Mouse (Mus musculus) brown adipose tissue, adult 24 weeks (tissue): ENCODE measurements around the gene Cdc7. TPM values are rescaled to one million over a fixed set of nuclear protein-coding genes. Genes with fewer than 3 reads are reported as not detected.
A peak's percentile ranks its signal among the peaks of the same experiment; 100 is the strongest.
"Not testable (repeated sequence)": the region's sequence is repeated elsewhere in the genome, so short reads cannot be mapped to it uniquely, and the experiment has no call there.

ENCODE experiments used
- H3K27ac ChIP-seq: fragments of 200-500 bp; replicated peaks from 2 replicates; pipeline ENCODE4 v1.5.1; 2012; ENCODE audit warnings: low read depth, mild to moderate bottlenecking, low read length
- H3K4me1 ChIP-seq: fragments of 200-500 bp; 2 replicates; pipeline ENCODE4 v1.6.1; 2012; ENCODE audit warnings: low read length, mixed read lengths; ENCODE audit not compliant: control insufficient read depth, insufficient read depth, insufficient read length
- H3K4me3 ChIP-seq: fragments of 200-500 bp; 2 replicates; pipeline ENCODE4 v1.5.1; 2012; ENCODE audit warnings: low read depth, mild to moderate bottlenecking, low read length, moderate library complexity; ENCODE audit not compliant: insufficient read depth
- polyA plus RNA-seq: library from polyadenylated mRNA; stranded (reverse); fragments of >200 nt; gene quantifications from 2 replicates; pipeline ENCODE4 v1.2.4, GENCODE M21; 2012; ENCODE audit not compliant: missing spikeins, insufficient read depth, insufficient read length

Cdc7 gene
- polyA plus RNA-seq, 1 experiment = 1.4 TPM

DNA sequence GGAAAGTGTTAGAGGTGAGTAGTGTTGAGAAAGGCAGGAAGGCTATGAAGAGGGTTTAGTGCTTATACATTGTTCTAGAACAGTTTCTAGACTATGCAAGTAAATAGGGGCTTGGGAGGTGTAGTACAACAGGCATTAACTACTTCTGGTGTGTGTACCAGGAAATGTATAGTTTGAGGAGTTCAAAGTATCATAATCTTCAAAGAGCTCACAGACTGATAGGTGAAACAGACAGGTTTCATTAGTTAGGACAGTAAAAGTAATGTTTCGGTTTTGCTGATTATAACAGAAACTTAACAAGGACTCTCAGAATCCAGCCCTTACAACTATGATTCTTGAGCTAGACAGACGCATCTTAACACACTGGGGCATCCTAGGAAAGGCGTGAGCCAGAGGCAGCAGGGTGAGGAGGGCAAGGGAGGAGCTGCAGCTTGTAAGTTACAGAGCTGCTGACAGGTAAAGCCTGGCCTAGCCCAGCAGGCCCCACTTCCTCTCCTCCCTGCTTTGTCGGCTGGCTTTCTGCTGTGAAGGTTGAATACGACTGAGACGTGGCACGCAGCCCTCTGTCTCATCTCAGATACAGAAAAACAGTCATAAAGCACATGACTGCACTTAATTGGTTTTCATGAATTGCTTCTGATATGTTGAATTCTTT is 18.3 kb downstream of the Cdc7 start:
- H3K4me3 ChIP-seq = no peak overlapping the region
- H3K4me1 ChIP-seq = no peaks in the 10 kb centered on the region
- no peak overlapping the region for H3K27ac ChIP-seq

DNA sequence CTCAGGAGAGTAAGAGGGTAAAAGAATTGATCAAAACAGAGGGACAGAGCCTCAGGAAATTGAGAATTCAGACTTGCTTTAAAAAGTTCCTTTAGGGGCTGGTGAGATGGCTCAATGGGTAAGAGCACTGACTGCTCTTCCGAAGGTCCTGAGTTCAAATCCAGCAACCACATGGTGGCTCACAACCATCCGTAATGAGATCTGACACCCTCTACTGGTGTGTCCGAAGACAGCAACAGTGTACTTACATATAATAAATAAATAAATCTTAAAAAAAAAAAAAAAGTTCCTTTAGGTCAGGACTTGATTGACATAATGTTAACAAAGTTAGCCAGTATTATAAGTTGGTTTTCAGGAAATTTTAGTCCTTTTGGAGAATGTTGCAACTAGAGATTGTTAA is 20.8 kb downstream of the Cdc7 start:
- H3K4me3 ChIP-seq, H3K27ac ChIP-seq, H3K4me1 ChIP-seq: not testable (repeated sequence)

DNA sequence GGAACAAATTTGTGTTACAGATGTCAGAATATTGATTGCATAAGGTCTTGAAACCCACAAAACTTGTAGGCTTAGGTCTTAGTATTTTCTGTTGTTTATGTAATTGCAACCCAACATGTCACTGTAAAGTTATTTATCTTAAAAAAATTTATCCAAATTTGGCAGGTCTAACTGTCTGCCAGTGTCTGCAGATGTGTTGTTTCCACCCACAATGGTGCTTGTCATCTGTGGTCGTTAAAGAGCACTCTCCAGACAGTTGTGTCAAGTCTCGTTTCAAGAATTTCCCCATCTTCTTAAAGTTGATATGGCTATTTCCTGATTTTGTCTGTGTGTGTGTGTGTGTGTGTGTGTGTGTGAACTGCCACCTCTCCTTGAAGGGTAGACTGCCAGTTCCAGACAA is 21.5 kb downstream of the Cdc7 start:
- Histone ChIP-seq H3K27ac (0 out of 2 replicates have a peak overlapping the region, but pooled peaks have one; percentile 8), H3K4me1 (no peaks in the 10 kb centered on the region), H3K4me3 (no peak overlapping the region)

DNA sequence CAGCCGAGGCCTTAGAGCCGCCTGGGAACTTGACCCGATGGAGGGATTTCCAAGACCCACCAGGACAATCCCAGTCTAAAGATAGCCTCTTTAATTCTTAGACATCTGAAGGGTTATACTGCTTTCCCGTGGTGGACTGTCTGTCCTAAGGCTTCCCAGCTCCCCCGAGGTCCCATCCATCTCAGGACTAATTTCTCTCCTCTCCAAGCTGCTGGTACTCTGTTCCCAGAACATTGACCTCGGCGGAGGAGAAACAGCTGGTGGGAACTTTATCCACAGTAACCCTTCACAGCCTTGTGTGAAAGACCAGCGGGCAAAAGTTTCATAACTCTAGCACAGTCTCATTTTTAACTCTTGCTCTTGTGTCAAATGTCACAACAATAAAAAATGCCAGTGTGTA is 25.1 kb downstream of the Cdc7 start:
- H3K4me3 ChIP-seq = no peak overlapping the region
- peaks cover 3% of the 10 kb centered on the region; the same call in 1 of the 2 replicates for H3K4me1 ChIP-seq
- H3K27ac ChIP-seq = peak overlapping the region; percentile 50

DNA sequence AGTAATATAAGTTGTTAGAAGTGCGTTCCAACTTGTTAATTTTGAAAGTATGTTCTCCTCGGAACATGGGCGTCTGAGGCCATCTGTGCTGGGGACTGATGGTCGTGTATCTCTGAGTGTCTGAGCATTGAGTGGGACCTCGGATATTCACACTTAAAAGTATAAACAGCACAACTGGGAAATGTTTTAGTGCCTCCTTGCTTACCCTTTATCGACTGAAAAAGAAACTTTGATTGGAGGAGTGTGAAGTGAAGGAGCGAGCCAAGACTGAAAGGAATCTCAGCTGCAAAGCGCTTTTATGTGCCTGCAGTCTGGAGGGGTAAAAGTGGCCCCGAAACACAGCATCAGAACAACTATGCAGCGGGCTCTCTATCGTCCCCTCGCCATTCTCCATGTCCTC is 25.7 kb downstream of the Cdc7 start:
- H3K4me3 ChIP-seq = no peak overlapping the region
- H3K4me1 ChIP-seq = peaks cover 3% of the 10 kb centered on the region; the same call in 1 of the 2 replicates
- peak overlapping the region; percentile 67 for H3K27ac ChIP-seq

DNA sequence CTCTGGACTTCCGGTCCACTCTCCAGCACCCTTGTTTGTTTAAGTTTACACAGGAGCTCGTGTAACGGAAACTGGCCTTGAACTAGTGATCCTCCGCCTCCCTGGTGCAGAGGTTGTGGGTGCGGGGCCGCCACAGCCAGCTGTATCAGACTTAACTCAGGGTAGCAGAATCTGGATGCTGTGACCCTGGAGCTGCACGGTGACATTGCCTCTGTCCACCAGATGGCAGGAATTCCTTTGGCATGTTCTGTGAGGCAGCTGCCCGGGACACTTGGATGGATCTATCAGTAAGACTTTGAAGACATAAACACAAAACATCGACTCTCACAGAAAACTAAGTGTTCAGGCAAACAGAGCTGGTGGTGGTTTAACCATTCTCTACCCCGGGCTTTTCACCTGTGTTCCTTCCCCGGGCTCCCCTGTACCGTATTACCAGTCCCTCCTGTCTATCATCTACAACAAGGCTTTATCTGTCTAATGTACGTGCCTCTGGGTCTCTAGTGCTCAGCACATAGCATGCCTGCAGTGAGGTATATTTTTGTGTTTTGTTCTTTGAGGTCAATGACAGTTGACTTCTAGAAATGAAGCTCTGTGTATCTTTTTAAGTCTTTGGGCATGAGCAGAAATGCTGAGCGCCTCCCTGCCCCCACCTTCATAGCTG is 26.6 kb downstream of the Cdc7 start:
- Histone ChIP-seq H3K4me3 (no peak overlapping the region), H3K4me1 (peaks cover 3% of the 10 kb centered on the region; the same call in 1 of the 2 replicates), H3K27ac (peak overlapping the region; percentile 85)

DNA sequence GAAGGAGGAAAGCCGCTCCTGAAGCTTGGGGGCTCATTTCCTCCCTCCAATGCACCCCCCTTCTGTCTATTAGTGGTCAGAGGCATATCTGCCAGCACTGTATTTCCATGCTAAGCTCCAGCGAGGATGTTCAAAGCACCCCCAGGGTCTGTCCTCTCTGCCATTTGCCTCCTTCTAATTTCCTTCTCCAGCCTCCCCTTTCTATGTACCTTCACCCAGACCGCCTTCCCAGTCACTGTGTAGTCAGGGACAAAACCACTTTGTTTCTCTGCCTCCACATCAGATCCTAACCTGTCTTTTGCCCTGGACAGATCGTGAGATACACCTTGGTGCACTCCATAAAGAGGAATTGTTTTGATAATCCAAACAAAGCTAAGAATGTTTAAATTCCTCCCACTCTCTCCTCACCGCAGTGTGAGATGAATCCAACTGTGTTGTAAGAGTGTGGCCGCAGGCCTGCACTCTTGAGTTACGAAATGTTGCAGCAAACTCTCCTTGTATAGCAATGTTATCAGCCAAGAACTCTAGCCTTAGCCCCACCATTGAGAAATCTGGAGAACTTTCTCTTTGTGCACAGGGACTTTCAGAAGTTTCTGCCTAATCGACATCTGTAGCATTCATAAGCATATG is 27.3 kb downstream of the Cdc7 start:
- no peak overlapping the region for H3K4me3 ChIP-seq
- H3K4me1 ChIP-seq = peaks cover 3% of the 10 kb centered on the region; the same call in 1 of the 2 replicates

DNA sequence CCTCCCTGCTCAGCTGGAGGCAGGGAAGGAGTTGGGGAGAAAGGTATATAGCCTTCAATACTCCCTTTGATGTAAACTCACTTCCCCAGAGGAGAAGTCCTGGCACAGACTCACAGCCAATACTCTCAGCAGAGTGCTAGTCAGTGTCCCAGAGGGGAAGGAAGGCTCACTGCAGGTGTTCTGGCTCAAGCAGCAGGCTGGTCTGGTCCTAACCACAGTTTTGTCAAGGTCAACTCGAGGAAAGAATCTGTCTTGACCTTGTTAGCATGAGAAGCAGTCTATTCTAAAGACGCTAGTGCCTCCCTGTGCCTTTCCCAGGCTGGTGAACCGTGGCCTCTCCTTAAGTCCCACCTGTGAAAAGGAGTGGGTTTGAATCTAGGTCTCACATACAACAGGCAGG is 30.6 kb downstream of the Cdc7 start:
- Histone ChIP-seq H3K4me3 (no peak overlapping the region), H3K27ac (no peak overlapping the region; the same call in 1 of the 2 replicates), H3K4me1 (peaks cover 3% of the 10 kb centered on the region; the same call in 1 of the 2 replicates)

More for the DNA sequence above, 27.3 kb downstream of the Cdc7 start:
- H3K27ac ChIP-seq = peak overlapping the region; percentile 85

DNA sequence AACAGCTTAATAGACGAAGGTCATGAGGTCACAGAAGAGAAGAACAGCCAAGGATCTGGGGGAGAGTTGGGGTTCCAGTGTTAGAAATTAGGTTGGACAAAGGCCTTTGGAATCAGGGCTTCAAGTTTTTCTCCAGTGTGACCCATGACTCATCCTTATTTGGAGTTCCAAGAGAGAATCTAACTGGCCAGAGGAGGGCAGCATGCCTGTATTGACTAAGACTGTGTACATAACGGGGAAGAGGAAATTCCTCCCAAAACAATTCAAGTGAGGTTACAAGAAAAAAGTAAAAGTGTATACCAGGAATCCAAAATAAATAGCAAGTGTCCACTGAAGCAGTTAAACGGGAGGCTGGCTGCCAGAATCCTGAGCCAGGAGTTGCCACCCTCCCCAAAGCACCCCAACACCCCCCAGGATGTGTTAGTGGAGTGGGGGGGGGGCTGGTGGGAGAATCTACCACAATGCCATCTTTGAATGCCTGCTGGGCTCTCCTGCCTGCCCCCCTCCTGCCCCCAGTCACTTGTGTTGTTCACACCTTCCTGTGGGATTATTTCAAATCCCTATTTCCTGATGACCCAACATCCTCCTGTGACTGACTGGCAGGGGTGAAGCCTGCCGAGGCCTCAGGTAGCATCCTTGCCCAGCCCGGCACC is 31.9 kb downstream of the Cdc7 start:
- H3K27ac ChIP-seq = no peak overlapping the region
- peaks cover 3% of the 10 kb centered on the region; the same call in 1 of the 2 replicates for H3K4me1 ChIP-seq
- no peak overlapping the region for H3K4me3 ChIP-seq

DNA sequence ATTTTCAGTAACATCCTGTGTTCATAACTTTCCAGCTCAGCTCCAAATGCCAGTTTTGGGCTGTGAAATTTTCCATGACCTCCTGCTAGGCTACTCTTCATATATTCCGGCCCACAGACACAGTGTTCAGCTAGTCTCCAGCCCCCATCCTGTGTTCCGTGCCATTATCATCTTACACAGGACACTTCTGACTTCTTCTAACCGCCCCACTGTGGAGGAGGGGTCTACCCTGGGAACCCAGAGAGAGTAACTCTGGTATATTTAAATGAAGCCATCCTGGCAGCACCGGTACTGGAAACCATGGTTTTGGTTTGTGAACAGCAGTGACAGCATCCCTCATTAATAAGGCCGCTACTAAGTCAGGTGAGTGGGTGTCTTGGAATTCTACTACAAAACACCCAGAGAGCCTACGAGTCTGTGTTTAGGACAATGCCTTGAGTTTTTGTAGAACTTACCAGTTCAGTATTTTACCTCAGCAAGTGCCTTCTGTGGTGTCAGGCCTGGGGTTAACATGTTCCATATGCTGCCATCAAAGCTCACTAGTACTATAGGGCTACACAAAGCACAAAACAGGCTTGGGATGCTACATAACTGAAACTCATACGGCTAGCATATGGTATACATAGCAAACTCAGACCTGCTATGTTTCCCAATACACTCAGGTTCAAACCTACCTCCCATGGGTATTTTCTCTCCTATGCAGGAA is 32.6 kb downstream of the Cdc7 start:
- Histone ChIP-seq H3K4me1 (peaks cover 4% of the 10 kb centered on the region; the same call in 1 of the 2 replicates), H3K27ac (no peak overlapping the region), H3K4me3 (no peak overlapping the region)

DNA sequence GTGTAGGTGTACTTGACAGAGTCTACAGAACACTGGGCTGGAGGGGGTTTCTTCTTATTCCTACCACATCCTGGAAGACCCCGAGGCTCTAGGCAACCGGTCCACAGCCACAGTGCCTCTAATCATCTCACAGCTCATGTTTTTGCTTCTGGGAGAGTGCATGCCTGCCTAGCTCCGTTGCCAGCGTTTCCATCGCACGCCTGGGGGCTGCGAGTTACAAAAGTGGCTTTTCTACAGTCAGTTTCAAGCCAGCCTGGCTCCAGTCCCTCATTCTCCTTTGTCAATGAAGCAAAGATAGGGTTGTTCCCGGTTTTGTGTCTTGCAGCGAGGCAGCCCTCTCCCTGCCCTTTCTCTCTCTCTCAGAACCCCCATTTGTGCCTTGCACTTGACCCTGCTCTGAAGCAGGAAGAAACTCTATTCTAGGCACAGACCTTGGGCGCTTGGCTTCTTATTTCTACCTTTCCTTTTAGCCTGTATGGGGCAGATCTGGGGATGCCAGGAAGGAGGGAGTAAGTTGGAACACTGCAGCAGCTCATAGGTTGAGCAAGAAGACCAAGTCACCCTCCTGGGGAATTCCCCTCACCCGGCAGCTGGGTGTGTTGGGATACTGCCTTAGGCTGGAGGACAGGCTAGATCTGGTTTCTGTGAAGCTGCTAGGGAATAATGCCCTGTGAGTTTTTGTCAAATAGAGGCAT is 37.4 kb downstream of the Cdc7 start:
- Histone ChIP-seq H3K4me3 (no peak overlapping the region), H3K27ac (no peak overlapping the region), H3K4me1 (peaks cover 4% of the 10 kb centered on the region; the same call in 1 of the 2 replicates)

DNA sequence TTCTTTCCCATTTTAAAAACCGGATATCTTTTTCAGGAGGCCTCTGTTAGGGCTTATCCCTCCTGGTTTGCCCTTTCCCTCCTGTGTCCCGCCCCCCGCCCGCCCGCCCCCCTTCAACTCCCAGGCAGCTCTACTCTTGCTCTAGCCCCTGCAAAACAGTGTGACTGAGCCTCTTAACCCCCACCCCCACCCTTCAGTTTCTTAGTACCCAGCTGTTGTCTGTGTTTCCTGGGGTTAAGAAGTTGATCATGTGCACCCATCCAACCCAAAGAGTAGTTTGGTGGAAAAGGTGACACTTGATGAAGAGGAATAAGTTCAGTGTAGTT is 37.9 kb downstream of the Cdc7 start:
- H3K27ac ChIP-seq = no peak overlapping the region
- peaks cover 4% of the 10 kb centered on the region; the same call in 1 of the 2 replicates for H3K4me1 ChIP-seq
- H3K4me3 ChIP-seq = no peak overlapping the region

DNA sequence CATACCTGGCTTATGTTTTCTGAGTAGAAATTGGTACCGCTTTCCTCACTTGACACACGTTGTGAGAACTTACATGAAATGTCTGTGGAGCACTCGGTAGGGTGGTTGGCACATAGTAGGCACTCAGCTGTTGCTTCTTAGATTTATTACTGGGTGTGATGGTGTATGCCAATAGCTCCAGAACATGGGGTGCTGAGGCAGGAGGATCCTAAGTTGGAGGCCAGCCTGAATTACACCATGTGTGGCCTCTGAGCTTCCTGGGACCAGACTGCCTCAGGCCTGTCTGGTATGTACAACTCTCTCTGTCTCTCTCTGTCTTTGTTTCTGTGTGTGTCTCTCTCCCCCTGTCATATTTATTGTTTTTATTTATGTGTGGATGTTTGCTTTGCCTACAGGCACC is 45.6 kb downstream of the Cdc7 start:
- Histone ChIP-seq H3K27ac (no peak overlapping the region), H3K4me3 (no peak overlapping the region), H3K4me1 (peaks cover 4% of the 10 kb centered on the region)

DNA sequence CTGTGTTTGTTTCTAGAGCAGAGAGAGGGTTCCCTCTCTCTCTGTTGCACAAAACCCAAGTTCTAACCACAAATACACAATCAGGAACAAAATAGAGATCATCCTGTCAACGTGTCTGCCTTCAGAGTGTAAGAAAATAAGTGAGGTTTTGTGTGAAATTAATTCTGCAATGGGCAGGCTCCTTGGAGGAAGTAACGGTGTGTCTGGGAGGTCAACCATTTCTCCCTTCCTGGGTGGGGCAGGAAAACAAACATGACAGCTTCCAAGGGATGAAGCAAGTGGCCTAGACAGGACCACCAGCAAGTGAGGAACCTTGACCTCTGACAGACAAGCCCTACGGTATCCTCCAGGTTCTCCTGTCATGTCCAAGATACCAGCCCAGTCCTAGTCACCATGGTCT is 46.2 kb downstream of the Cdc7 start:
- H3K27ac ChIP-seq = no peak overlapping the region
- peaks cover 7% of the 10 kb centered on the region for H3K4me1 ChIP-seq
- no peak overlapping the region for H3K4me3 ChIP-seq
